Mouse (Mus musculus): ENCODE measurements around the gene Trove2.
"Not testable (repeated sequence)": the region's sequence is repeated elsewhere in the genome, so short reads cannot be mapped to it uniquely, and the experiment has no call there.

Gene Trove2

GRCm38 (mm10) chr1:143738811-143739210 lies 38.1 kb downstream of the Trove2 start:
- no peak for DNase-seq

GRCm38 (mm10) chr1:143733914-143734410 lies 42.9 kb downstream of the Trove2 start:
- DNase-seq: no peak

- DNase-seq: no peak
Measured at GRCm38 (mm10) chr1:143731691-143732090, 45.2 kb downstream of the Trove2 start.

GRCm38 (mm10) chr1:143730899-143731298 lies 46.0 kb downstream of the Trove2 start:
- peak; percentile 11 for DNase-seq

- no peak for DNase-seq
Measured at GRCm38 (mm10) chr1:143727701-143728445, 49.0 kb downstream of the Trove2 start.

GRCm38 (mm10) chr1:143724456-143725064 lies 52.3 kb downstream of the Trove2 start:
- DNase-seq: no peak

- DNase-seq: not testable (repeated sequence)
Measured at GRCm38 (mm10) chr1:143716038-143716437, 60.8 kb downstream of the Trove2 start, which contains the start of gene Glrx2. Glrx2 (plus strand) TSS chr1:143716338.

- no peak for DNase-seq
Measured at GRCm38 (mm10) chr1:143710627-143710976, 66.3 kb downstream of the Trove2 start.

GRCm38 (mm10) chr1:143709966-143710626 lies 66.8 kb downstream of the Trove2 start:
- no peak for DNase-seq

- no peak for DNase-seq
Measured at GRCm38 (mm10) chr1:143708361-143708760, 68.5 kb downstream of the Trove2 start.

GRCm38 (mm10) chr1:143707006-143707405 lies 69.9 kb downstream of the Trove2 start:
- DNase-seq: no peak

GRCm38 (mm10) chr1:143702741-143703262 lies 74.1 kb downstream of the Trove2 start, which contains the start of gene Cdc73:
Cdc73 (minus strand) TSS chr1:143702893.
- DNase-seq: peak; percentile 93

GRCm38 (mm10) chr1:143702141-143702740 lies 74.6 kb downstream of the Trove2 start:
- DNase-seq: no peak

GRCm38 (mm10) chr1:143701736-143702135 lies 75.1 kb downstream of the Trove2 start:
- no peak for DNase-seq

All from lung, postnatal 14 days (tissue).